Mouse (Mus musculus): ENCODE results near the gene Tpte.

DNA sequence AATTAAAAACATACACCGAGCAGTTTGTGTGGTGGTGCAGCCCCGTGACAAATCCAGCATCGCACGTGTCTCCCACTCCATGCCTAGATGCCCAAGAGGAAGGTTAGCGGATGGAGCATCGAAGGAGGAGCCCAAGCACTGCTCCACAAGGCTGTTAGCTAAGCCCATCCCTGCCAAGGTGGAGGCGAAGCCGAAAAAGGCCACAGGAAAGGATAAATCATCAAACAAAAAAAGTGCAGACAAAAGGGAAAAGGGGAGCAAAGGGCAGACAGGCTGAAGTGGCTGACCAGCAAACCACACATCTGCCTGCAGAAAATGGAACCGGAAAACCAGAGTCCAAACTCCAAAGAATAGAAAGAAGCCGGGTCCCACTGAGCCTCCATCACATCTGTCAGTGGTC lies 23.8 kb downstream of the Tpte start:
- TF ChIP-seq CTCF (IDR thresholded peaks at IDR 0.05; ENCODE audit: control insufficient read depth, insufficient read depth, insufficient read length) = no peak
- TF ChIP-seq USF1 (IDR thresholded peaks at IDR 0.05; ENCODE audit: low read depth) = no peak
- no peak for TF ChIP-seq MYOG (IDR thresholded peaks at IDR 0.05; ENCODE audit: control insufficient read depth, extremely low read depth, insufficient read length)
- no peak for TF ChIP-seq FOSL1 (IDR thresholded peaks at IDR 0.05; ENCODE audit: insufficient read depth, low read length, poor library complexity, severe bottlenecking)
- TF ChIP-seq CEBPB (IDR thresholded peaks at IDR 0.05; ENCODE audit: low read depth) = no peak
- TF ChIP-seq MAX (IDR thresholded peaks at IDR 0.05) = no peak

Data from C2C12 (cell line).